Mouse (Mus musculus): ENCODE data around the gene Tac1.
"Not testable (repeated sequence)": the region's sequence is repeated elsewhere in the genome, so short reads cannot be mapped to it uniquely, and the experiment has no call there.

Gene Tac1

DNA sequence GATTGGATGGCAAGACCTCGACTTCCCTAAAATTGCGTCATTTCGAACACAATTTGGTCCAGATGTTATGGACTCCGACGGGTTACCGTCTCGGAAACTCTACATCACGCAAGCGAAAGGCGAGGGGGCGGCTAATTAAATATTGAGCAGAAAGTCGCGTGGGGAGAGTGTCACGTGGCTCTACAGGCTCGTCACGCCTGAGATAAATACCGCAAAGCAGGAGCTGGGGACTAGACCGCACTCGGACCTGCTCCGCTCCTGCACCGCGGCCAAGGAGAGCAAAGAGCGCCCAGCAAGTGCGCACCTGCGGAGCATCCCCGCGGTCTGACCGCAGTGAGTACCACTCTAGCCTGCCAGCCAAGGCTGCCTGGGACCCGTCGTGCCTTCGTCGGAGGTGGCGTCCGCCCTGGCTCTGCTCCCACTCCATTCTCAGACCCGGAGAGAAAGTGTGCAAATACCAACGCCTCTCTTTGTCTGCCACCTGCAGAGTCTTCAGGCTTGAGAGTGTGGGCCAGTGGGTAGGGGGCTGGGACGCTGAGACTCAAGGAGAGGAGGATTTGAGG lies at the start of gene Tac1:
Gene Tac1, plus strand, starts transcription at position 51 of the 563 bp plus-strand sequence.
- no peak for DNase-seq

DNA sequence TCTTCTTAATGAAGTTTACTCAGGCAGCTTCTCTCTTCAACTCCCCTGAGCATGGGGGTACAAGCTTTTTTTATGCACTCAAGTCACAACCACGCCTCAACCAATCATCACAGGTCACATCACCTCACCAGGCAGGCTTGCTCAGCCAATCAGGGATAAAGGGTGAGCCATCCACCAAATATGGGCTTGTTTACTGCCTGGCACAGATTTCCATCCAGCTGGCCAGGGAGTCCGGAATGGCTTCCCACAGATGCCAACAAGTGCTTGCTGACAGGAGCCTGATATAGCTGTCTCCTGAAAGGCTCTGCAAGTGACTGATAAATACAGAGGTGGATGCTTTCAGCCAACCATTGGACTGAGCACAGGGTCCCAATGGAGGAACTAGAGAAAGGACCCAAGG lies 11.2 kb upstream of the Tac1 start:
- DNase-seq = not testable (repeated sequence)

DNA sequence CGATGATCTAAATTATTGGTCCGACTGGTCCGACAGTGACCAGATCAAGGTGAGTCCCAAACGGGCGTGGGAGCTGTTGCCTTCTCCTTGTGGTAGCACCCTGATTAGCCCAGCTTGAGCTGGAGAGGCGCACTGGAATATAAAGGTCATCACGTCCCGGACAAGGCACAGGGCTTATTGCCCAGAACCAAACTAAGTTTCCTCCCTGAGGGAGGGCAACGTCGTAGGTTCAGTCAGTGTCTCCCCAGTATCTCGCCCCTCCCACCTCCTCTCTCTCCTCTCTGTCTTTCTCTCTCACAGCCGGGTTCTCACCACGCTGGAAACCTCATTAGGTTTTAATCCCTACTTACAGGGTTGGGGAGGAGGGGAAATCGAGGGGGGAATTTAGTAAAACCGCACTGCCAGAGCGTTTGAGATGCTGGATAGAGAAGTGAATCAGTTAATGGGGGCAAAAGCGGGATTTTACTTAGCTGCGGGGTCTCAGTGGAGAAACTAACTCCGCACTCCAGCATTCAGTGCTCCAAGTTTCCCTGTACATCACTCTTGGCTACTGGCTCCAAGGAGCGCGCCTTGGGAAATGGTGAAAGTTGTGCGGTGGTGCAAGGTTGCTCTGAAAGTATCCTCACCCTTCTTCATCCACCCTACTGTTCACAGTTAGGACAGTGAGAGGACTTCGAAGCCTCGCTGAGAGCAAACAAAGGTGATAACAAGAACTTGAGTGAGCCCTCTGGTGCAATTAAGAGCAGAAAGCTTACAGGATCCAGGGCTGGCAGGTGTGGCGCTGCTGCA lies 1.2 kb downstream of the Tac1 start:
- no peak for DNase-seq

DNA sequence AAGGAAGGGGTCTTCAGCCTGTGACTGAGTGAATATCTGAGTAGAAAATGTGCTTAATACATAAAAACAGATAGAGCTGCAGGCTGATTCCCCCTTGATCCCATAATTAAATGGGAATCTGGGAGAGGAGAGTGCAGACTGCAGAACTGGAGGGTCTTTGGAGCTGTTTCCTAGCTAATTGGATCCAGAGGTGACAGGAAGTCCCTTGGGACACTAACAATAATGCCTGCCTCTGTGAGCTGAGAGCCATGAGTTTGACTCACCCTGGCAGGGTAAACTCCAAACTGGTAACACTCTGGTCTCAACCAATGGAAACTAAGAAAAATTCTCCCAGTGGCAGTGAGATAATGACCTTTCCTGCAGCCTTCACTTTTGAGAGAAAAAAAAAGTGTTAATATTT lies 3.5 kb downstream of the Tac1 start:
- no peak for DNase-seq

DNA sequence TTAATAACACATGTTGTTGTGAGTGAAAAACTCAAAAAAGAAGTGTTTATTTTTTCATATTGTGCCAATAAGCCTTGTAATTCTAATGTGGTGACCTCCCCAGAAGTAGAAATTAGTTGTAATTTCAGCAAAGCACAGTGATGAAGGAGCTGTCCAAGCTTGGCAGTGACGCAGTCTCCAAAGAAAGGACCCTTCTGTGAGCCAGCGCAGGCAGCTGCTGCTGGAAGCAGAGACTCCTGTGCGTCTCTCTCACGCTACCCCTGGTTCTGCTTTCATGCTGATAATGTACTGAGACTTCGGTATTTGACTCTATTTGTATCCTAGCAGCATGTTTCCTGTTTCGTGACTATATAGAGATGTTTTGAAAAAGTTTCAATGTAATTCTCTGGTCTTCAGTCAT lies 7.8 kb downstream of the Tac1 start:
- DNase-seq = no peak

DNA sequence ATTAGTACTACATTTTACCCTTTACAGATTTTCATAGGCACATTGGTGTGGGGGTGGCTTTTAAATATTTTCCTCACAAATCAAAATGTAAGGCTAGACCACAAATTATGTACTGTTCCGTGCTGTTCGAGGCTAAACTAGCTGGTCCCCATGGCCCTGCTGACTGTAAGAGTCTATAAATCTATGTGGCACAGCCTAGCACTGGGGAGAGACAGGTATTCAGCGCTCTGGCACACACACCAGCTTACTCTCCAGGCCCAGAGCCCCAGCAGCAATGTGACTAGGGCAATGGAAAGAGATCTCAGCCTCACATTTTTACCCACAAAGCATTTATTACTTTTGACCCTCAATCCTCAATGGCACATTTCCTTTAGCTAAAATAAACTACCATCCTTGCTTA lies 9.9 kb downstream of the Tac1 start:
- no peak for DNase-seq

DNA sequence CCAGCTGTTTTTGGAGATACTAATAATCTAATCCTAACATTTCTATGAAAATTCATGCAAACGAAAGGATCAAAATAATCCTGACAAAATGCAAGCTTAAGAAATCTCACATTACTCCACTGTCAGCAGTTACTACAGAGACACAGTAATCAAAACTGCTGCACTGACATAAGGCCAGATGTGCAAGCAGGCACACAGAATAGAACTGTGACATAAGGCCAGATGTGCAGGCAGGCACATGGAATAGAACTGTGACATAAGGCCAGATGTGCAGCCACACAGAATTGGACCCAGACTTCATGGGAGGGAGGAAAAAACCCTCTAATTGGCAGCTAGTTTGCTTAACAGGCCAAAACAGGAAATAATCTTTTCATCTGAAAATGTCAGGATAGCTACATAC lies 16.5 kb downstream of the Tac1 start:
- DNase-seq = no peak

DNA sequence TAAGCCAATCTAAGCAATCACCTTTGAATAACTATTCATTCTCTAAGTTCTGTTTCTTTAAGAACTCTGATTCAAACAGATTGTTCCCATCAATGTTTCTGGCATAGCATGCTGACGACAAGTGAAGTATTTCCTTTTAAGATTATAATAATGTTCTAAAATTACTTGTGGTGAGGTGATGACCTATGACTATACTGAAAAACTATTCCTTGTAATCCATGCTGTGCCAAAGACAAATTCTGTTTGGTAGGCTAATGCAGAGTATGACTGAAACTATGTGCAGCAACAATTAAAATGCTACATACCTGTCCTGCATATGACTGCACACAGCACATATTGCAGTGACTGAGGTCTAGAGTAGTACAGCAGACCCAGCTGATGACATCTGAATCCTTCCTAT lies 23.4 kb downstream of the Tac1 start:
- DNase-seq = no peak

DNA sequence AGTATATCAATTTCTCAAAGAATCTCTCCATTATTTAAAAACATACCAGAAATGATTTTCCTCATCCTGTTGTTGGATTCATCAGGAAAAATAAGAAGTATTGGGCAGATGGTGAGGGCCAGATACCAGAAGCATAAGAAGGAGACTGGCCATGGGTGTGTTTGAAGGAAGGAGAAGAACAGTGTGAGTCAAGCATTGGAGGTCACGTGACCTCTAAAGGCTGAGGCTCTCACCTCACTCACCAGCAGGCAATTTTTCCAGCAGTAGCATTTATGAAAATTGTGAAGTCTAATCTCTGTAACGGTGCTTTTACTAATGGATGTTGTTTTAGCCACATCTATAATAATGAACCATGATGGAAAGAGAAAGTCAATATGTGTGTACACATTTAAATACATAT lies 39.8 kb downstream of the Tac1 start:
- DNase-seq = no peak

DNA sequence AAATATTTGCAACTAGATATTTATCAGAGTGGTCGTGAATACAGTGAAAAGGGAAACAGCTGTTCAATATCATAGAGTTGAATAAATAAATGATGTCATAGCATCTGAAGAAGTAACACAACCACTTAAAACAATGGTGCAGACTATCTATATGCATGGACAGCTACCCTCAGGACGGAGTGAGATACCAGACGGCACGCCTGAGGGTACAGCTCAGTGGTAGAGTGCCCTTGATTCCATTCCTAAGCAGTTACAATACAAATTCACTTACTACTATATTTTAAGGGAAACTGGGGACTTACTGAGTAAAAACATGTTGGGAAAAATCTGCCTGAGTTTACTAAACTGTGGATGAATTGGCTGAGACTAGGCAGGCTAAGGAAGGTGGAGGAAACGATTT lies 43.7 kb downstream of the Tac1 start:
- DNase-seq = no peak

DNA sequence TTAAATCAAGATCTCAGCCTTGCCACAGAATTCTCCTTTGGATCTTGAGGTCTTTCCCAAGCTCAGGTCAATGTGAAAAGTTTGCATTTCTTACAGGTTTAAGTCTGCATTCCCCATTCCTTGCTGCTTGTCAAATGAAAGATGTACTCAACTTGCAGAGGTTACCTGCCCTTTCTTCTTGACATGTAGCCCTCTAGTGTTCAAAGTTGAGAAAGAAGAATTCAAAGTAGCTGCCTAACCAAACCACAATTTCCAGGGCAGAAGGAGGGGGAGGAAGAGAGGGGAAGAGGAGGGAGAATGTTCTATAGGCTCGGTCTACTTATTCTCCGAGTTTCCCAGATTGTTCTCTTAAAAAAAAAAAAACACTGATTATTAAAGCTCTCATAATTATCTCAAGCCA lies 45.5 kb downstream of the Tac1 start:
- no peak for DNase-seq

DNA sequence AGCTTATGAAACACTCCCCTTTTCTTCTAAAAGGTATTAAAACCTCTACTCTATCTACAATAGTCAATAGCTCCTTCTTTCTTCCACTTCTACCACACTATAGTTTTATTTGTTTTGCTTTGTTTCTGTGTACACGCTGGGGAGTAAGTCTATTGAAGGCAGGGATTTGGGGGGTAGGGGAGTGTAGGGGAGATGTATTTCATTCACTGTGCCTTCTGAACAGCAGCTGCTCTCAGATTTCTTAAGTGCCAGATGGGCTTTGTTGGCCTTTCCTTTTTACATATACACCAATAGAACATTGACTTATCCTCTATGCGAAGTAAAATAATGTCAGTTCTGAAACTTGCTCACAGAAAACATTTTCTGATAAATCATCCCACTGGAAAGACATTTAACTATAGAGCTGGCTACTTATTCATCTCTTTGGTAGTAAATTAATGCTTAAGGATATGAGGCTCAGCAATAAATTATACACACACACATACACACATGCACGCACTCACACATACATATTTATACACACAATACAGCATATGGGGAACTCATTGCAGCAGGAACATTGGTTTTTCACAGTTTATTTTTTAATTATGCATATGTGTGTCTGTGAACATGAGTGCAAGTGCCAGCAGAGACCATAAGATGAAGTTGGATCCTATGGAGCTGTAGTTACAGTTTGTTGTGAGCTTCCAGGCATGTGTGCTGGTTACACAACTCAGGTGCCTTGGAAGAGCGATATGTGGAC lies 46.8 kb downstream of the Tac1 start:
- no peak for DNase-seq

DNA sequence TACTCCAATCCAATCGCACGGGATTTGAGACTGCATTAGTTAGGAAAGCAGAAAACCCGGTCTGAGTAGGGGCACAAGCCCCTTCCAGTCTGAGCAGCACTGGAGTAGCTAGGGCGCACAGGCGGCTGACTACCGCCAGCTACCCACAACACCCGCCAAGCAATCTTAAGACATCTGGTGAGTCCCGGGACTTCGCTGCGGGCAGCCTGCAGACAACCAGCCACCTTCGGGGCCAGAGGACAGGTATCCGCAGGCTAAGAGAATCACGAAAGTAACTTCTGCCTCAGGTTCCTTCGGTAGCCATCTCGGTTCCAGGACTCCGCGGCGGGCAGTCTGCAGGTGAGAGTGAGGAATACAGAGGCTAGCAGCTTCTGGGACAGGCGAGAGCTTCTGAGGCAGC lies 59.0 kb downstream of the Tac1 start:
- DNase-seq = not testable (repeated sequence)
